Mouse (Mus musculus) G1E (cell line): Measurements from ENCODE around the gene Acaa1b.

Experiments
- CTCF ChIP-seq: IDR thresholded peaks from 2 replicates; pipeline ENCODE4 v1.5.1; 2012; ENCODE audit warnings: low read depth, low read length, inconsistent platforms, mixed read lengths
- GATA1 ChIP-seq: IDR thresholded peaks from 2 replicates; pipeline ENCODE4 v1.6.1; 2012; ENCODE audit warnings: borderline replicate concordance, low read length, inconsistent platforms, mixed read lengths
- GATA2 ChIP-seq: IDR thresholded peaks from 2 replicates; pipeline ENCODE4 v1.6.1; 2012; ENCODE audit warnings: low read depth, low read length, inconsistent platforms, borderline replicate concordance
- POLR2AphosphoS5 ChIP-seq: IDR thresholded peaks from 2 replicates; pipeline ENCODE4 v1.6.1; 2012; ENCODE audit warnings: low read depth, low read length, inconsistent platforms; ENCODE audit not compliant: insufficient replicate concordance
- TAL1 ChIP-seq: conservative IDR thresholded peaks from 2 replicates; pipeline ENCODE4 v1.6.1; 2012; ENCODE audit warnings: low read depth, low read length, inconsistent platforms, mixed read lengths

GRCm38 (mm10) chr9:119158861-119159260, 2.0 kb upstream of the Acaa1b start, which contains the start of gene Gm47289:
- TF ChIP-seq GATA1 (no peak), CTCF (no peak), GATA2 (no peak), TAL1 (no peak), POLR2AphosphoS5 (no peak)
